Mouse (Mus musculus): ENCODE measurements around the gene Pla2g4a. TPM values are rescaled to one million over a fixed set of nuclear protein-coding genes. Genes with fewer than 3 reads are reported as not detected.
A peak's percentile ranks its signal among the peaks of the same experiment; 100 is the strongest.
"Not testable (repeated sequence)": the region's sequence is repeated elsewhere in the genome, so short reads cannot be mapped to it uniquely, and the experiment has no call there.

Pla2g4a gene
- polyA plus RNA-seq, 1 experiment from 2014 or later = 15.5 TPM

GRCm38 (mm10) chr1:149929140-149929539 lies 31.9 kb downstream of the Pla2g4a start:
- H3K9ac ChIP-seq (replicated peaks) = no peak overlapping the region
- H3K27ac ChIP-seq = no peak overlapping the region
- H3K27me3 ChIP-seq = no peaks in the 10 kb centered on the region
- ATAC-seq (ENCODE audit: insufficient number of reproducible peaks, insufficient read depth, low FRiP score, low TSS enrichment, low read depth) = no peak
- H3K36me3 ChIP-seq = no peaks in the 10 kb centered on the region
- H3K4me2 ChIP-seq = no peak overlapping the region
- 83% methylated on average over 5 of the region's 5 CpGs for WGBS
- H3K9me3 ChIP-seq = no peaks in the 10 kb centered on the region
- H3K4me1 ChIP-seq (replicated peaks) = no peaks in the 10 kb centered on the region
- no peak overlapping the region for H3K4me3 ChIP-seq (replicated peaks)

DNA sequence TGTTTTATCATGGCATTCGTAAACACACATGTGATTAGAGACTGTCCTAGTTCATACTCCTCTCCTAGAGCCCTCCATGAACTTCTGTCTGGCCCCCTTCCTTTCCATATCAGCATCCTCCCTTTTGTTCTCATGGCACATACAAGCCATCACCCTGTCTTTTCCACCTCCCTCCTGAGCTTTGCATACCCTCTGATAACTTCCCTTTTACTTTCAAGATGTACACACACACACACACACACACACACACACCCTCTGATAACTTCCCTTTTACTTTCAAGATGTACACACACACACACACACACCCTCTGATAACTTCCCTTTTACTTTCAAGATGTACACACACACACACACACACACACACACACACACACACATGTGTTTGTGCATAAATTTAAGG lies 37.4 kb downstream of the Pla2g4a start:
- not testable (repeated sequence) for H3K27me3 ChIP-seq; H3K9ac ChIP-seq (replicated peaks); H3K4me3 ChIP-seq (replicated peaks); H3K36me3 ChIP-seq; H3K27ac ChIP-seq; H3K4me2 ChIP-seq; H3K4me1 ChIP-seq (replicated peaks); H3K9me3 ChIP-seq; ATAC-seq (ENCODE audit: insufficient number of reproducible peaks, insufficient read depth, low FRiP score, low TSS enrichment, low read depth)
- WGBS = 95% methylated on average over 1 of the region's 1 CpGs

DNA sequence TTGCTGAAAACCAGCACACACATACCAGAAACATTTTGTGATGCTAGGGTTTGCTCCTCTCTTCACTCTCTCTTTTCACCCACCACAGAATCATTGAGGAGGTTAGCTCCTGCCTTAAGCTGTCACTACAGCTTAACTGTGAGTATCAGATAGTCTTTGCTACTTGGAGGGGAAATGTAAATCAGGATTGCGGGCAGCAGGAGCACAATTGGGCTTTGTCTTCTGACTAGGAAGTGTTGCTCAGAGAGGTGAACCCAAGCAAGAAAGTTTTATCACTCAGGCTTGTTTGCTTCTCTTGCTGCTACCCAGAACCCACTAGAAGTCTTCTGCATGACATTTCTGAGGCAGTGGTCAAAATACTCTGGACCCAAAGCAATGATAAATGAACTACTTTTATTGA lies 38.9 kb downstream of the Pla2g4a start:
- no peak overlapping the region for H3K9ac ChIP-seq (replicated peaks)
- H3K27me3 ChIP-seq = no peaks in the 10 kb centered on the region
- 35% methylated on average over 1 of the region's 1 CpGs for WGBS
- H3K4me1 ChIP-seq (replicated peaks) = peaks cover 4% of the 10 kb centered on the region; the same call in 1 of the 2 replicates
- H3K9me3 ChIP-seq = no peaks in the 10 kb centered on the region
- H3K4me3 ChIP-seq (replicated peaks) = no peak overlapping the region
- no peak overlapping the region for H3K4me2 ChIP-seq
- no peak for ATAC-seq (ENCODE audit: insufficient number of reproducible peaks, insufficient read depth, low FRiP score, low TSS enrichment, low read depth)
- no peak overlapping the region for H3K27ac ChIP-seq
- no peaks in the 10 kb centered on the region for H3K36me3 ChIP-seq

- no peak overlapping the region for H3K4me2 ChIP-seq
- 92% methylated on average over 5 of the region's 5 CpGs for whole genome bisulfite sequencing
- no peak overlapping the region for H3K9ac ChIP-seq (replicated peaks)
- H3K27me3 ChIP-seq = no peaks in the 10 kb centered on the region
- ATAC-seq (ENCODE audit: insufficient number of reproducible peaks, insufficient read depth, low FRiP score, low TSS enrichment, low read depth) = no peak
- H3K4me3 ChIP-seq (replicated peaks) = no peak overlapping the region
- peaks cover 4% of the 10 kb centered on the region; the same call in 1 of the 2 replicates for H3K4me1 ChIP-seq (replicated peaks)
- no peaks in the 10 kb centered on the region for H3K9me3 ChIP-seq
- H3K27ac ChIP-seq = no peak overlapping the region
- H3K36me3 ChIP-seq = no peaks in the 10 kb centered on the region
Measured at GRCm38 (mm10) chr1:149921325-149921724, 39.8 kb downstream of the Pla2g4a start.

- WGBS = 95% methylated on average over 7 of the region's 7 CpGs
- no peaks in the 10 kb centered on the region for H3K27me3 ChIP-seq
- H3K4me1 ChIP-seq (replicated peaks) = peaks cover 4% of the 10 kb centered on the region; the same call in 1 of the 2 replicates
- H3K4me2 ChIP-seq = no peak overlapping the region
- H3K9ac ChIP-seq (replicated peaks) = no peak overlapping the region
- H3K36me3 ChIP-seq = no peaks in the 10 kb centered on the region
- H3K27ac ChIP-seq = no peak overlapping the region
- ATAC-seq (ENCODE audit: insufficient number of reproducible peaks, insufficient read depth, low FRiP score, low TSS enrichment, low read depth) = no peak
- H3K9me3 ChIP-seq = no peaks in the 10 kb centered on the region
- H3K4me3 ChIP-seq (replicated peaks) = no peak overlapping the region
Measured at GRCm38 (mm10) chr1:149919301-149919700, 41.8 kb downstream of the Pla2g4a start.

DNA sequence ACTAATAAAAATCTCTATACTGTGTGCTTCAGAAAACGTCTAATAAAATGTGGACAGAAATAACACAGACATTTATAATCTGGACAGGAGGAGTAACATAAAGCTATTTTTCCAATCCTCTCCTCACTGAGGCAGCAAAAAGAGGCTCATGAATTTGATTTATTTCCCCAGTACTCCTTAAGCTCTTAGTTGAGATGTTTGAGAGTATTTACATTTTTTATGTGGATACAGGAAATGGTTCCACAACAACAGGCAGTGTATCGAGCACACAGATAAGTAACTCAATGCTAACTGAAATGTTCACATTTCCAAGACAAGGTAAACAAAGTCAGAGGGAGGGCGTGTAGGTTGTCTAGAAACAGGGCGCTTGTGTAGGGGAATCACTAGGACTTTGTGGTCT lies 48.1 kb downstream of the Pla2g4a start:
- Histone ChIP-seq H3K4me2 (no peak overlapping the region), H3K4me1 (replicated peaks) (no peaks in the 10 kb centered on the region), H3K9me3 (no peaks in the 10 kb centered on the region), H3K27ac (no peak overlapping the region), H3K9ac (replicated peaks) (no peak overlapping the region), H3K4me3 (replicated peaks) (no peak overlapping the region), H3K36me3 (no peaks in the 10 kb centered on the region), H3K27me3 (no peaks in the 10 kb centered on the region)
- 78% methylated on average over 4 of the region's 4 CpGs for WGBS
- no peak for ATAC-seq (ENCODE audit: insufficient number of reproducible peaks, insufficient read depth, low FRiP score, low TSS enrichment, low read depth)

DNA sequence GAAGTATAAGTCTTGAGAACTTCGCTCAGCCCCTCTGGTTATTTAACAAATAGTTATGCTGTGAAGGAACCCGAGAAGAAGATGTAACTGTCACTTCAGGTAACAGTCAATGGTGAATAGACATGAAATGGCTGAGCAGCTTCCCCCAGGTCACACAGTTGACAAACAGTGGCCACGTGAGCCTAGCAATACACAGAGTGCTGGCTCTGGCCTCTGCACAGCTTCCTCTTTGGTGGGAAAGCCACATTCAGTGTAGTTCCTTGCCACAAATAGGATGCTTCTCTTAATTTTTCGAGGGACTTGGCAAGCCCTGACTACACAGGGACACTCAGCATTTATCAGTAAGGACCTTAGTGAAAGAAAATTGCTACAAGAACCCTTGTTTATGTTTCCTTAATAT lies 50.0 kb downstream of the Pla2g4a start:
- 75% methylated on average over 4 of the region's 4 CpGs for WGBS
- no peak overlapping the region for H3K4me3 ChIP-seq (replicated peaks)
- no peaks in the 10 kb centered on the region for H3K4me1 ChIP-seq (replicated peaks)

DNA sequence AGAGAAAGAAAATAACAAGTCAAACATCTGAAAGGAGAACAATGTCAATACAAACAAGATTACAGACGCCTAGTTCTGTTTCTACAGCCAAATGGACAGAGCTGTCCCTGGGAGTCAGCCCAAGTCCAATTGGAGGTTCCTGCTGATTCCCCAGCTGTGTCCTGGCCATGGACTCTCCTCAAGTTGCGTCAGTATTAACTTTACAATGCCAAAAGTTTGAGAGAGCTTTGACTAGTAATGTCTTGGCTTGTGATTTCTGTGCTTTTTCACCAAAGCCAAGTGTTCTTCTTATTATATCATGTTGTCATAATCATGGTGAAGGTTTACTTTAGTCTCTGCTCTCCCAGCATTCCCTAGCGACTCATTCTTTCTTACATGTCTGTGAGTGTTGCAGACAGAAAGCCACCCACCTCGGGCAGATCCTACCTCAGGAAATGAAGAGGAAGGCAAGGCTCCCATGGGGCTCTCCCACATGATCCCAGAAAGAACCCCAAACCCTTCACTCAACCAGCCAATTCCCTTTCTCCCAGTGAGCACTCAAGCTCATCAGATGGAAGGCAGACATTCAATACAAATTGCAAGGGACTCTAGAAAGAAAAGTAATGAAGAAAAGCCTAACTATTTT lies 63.0 kb downstream of the Pla2g4a start:
- no peaks in the 10 kb centered on the region for H3K27me3 ChIP-seq
- no peak overlapping the region for H3K9ac ChIP-seq (replicated peaks)
- no peak overlapping the region for H3K4me2 ChIP-seq
- no peak for ATAC-seq (ENCODE audit: insufficient number of reproducible peaks, insufficient read depth, low FRiP score, low TSS enrichment, low read depth)
- WGBS = 83% methylated on average over 4 of the region's 4 CpGs
- no peak overlapping the region for H3K4me3 ChIP-seq (replicated peaks)
- no peak overlapping the region for H3K27ac ChIP-seq
- H3K4me1 ChIP-seq (replicated peaks) = peaks cover 14% of the 10 kb centered on the region; the same call in 1 of the 2 replicates
- H3K9me3 ChIP-seq = no peaks in the 10 kb centered on the region
- no peaks in the 10 kb centered on the region for H3K36me3 ChIP-seq

More for the DNA sequence above, 50.0 kb downstream of the Pla2g4a start:
- Histone ChIP-seq H3K27ac (no peak overlapping the region), H3K9me3 (no peaks in the 10 kb centered on the region), H3K9ac (replicated peaks) (no peak overlapping the region), H3K36me3 (no peaks in the 10 kb centered on the region), H3K27me3 (no peaks in the 10 kb centered on the region), H3K4me2 (no peak overlapping the region)
- no peak for ATAC-seq (ENCODE audit: insufficient number of reproducible peaks, insufficient read depth, low FRiP score, low TSS enrichment, low read depth)

DNA sequence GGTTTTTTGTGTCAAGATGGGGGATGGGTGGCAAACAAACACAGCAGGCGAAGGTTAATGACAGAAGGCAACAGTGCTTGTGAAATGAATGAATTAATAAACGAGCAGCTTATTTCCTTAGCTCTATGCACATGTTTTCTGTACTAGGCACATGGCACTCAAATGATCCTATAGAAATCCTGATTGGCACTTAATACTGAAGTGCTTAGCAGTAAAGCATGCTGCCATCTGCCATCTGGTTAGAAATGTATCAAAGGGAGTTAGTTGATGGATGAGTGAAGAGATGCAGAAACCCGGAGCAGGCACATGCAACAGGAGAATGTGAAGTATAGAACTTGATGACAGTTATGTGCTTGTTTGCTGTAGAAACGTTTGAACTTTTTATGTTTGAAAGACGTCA lies 64.5 kb downstream of the Pla2g4a start:
- H3K9ac ChIP-seq (replicated peaks) = no peak overlapping the region
- H3K4me1 ChIP-seq (replicated peaks) = peaks cover 14% of the 10 kb centered on the region; the same call in 1 of the 2 replicates
- peak; percentile 12; the same call in 1 of the 2 replicates for ATAC-seq (ENCODE audit: insufficient number of reproducible peaks, insufficient read depth, low FRiP score, low TSS enrichment, low read depth)
- H3K27ac ChIP-seq = no peak overlapping the region
- H3K9me3 ChIP-seq = no peaks in the 10 kb centered on the region
- H3K4me3 ChIP-seq (replicated peaks) = no peak overlapping the region
- no peak overlapping the region for H3K4me2 ChIP-seq
- WGBS = 21% methylated on average over 5 of the region's 5 CpGs
- H3K27me3 ChIP-seq = no peaks in the 10 kb centered on the region
- H3K36me3 ChIP-seq = no peaks in the 10 kb centered on the region

GRCm38 (mm10) chr1:149894940-149895339 lies 66.2 kb downstream of the Pla2g4a start:
- Histone ChIP-seq H3K9me3 (no peaks in the 10 kb centered on the region), H3K4me1 (replicated peaks) (peaks cover 14% of the 10 kb centered on the region; the same call in 1 of the 2 replicates), H3K27ac (no peak overlapping the region), H3K9ac (replicated peaks) (no peak overlapping the region), H3K27me3 (no peaks in the 10 kb centered on the region), H3K36me3 (no peaks in the 10 kb centered on the region), H3K4me2 (no peak overlapping the region), H3K4me3 (replicated peaks) (no peak overlapping the region)
- WGBS = 84% methylated on average over 8 of the region's 8 CpGs
- ATAC-seq (ENCODE audit: insufficient number of reproducible peaks, insufficient read depth, low FRiP score, low TSS enrichment, low read depth) = no peak

- ATAC-seq (ENCODE audit: insufficient number of reproducible peaks, insufficient read depth, low FRiP score, low TSS enrichment, low read depth) = no peak
- WGBS = 88% methylated on average over 2 of the region's 2 CpGs
Measured at GRCm38 (mm10) chr1:149893903-149894302, 67.2 kb downstream of the Pla2g4a start.

DNA sequence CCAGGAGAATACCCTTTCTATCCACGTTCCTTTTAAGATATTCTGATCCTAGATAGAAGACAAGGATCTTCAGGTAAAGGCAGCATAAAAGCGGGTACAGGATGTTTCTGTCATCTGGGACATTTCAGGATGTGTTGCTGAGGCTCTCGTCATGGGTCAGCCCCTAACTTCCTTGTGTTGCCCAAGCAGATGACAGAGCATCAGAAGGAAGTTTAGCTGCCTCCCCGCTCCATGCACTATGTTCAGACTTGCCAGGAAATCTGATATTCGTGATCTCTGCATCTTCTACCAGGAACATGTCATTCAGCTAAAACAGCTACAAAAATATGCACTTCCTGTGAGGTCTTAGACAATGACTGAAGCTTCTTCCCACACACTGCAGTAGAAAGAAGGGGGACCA lies 70.0 kb downstream of the Pla2g4a start:
- H3K9ac ChIP-seq (replicated peaks) = no peak overlapping the region
- ATAC-seq (ENCODE audit: insufficient number of reproducible peaks, insufficient read depth, low FRiP score, low TSS enrichment, low read depth) = no peak
- no peaks in the 10 kb centered on the region for H3K9me3 ChIP-seq
- WGBS = 78% methylated on average over 5 of the region's 5 CpGs
- no peak overlapping the region for H3K4me3 ChIP-seq (replicated peaks)
- H3K27ac ChIP-seq = no peak overlapping the region
- peaks cover under 1% of the 10 kb centered on the region; the same call in 1 of the 2 replicates for H3K4me1 ChIP-seq (replicated peaks)
- H3K27me3 ChIP-seq = no peaks in the 10 kb centered on the region
- H3K4me2 ChIP-seq = no peak overlapping the region
- no peaks in the 10 kb centered on the region for H3K36me3 ChIP-seq

More at GRCm38 (mm10) chr1:149893903-149894302, 67.2 kb downstream of the Pla2g4a start:
- H3K4me1 ChIP-seq (replicated peaks) = peaks cover 14% of the 10 kb centered on the region; the same call in 1 of the 2 replicates
- no peaks in the 10 kb centered on the region for H3K27me3 ChIP-seq
- no peak overlapping the region for H3K27ac ChIP-seq
- H3K4me2 ChIP-seq = no peak overlapping the region
- no peak overlapping the region for H3K4me3 ChIP-seq (replicated peaks)
- no peaks in the 10 kb centered on the region for H3K9me3 ChIP-seq
- no peak overlapping the region for H3K9ac ChIP-seq (replicated peaks)
- no peaks in the 10 kb centered on the region for H3K36me3 ChIP-seq
